Mouse (Mus musculus): ENCODE data around the gene Rbm17.

DNA sequence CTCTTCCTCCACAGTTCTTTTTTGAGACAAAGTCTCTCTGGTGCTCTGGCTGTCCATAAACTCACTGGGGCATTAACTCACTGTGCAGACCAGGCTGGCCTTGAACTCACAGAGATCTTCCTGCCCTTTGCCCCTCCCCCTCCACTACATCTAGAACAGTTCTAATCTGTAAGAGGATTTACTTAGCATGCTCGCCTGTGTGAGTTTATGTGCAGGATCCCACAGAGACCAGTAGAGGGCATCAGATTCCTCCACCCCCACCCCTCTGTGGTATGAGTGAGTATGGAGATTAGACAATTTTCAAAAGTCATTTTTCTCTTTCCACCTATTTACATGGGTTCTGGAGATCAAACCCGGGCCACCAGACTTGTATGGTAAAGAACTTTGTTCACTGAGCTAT, 56.3 kb downstream of the Rbm17 start:
- no peak for TF ChIP-seq EP300 (IDR thresholded peaks at IDR 0.05)
- TF ChIP-seq CTCF (IDR thresholded peaks at IDR 0.05) = peak; percentile 57

Data from lung, postnatal 0 days (tissue).